Comparison of ENCODE assay signal across 8 mouse cellular contexts in the genomic region with DNA sequence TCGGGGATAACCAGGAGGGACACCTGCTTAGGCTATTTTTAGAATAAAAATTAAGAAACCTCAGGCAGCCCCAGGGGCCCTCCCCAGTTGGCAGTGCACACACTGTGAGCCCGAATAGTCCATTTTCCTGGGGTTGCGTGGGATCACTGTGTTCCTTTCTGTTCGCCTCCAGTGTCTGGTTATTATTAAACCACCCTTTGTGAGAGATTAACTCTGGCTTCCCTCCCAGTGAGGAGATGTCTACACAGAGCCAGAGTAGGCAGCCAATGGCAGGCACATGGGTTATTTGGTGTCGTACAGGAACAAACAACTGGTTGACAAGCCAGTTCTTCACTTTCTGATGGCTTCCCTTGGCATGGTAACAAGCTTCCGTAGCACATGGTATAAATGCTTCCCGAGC.
DNase-seq lines count a peak whose midpoint lies in the region; ATAC-seq lines count a peak whose summit lies in the region.

No protein-coding gene starts in this region.

- H3K4me2 ChIP-seq in embryonic facial prominence, embryonic 14.5 days (ENCODE audit: low read depth, low read length) = no peak overlapping the region

- H3K9ac ChIP-seq in embryonic facial prominence, embryonic 14.5 days (ENCODE audit: low read depth, low read length) = no peak overlapping the region

- 42% methylated on average over 7 of the region's 7 CpGs for whole genome bisulfite sequencing in embryonic facial prominence, embryonic 14.5 days
- WGBS in embryonic facial prominence, embryonic 10.5 days = 85% methylated on average over 7 of the region's 7 CpGs

- intact Hi-C loops in left cerebral cortex, postnatal 36 days (cut with DNase I) = no loop called here

- peak; percentile 66 for DNase-seq in embryonic facial prominence, embryonic 14.5 days (ENCODE audit: low spot score)
- no peak for DNase-seq in embryonic facial prominence, embryonic 10.5 days (ENCODE audit: low spot score)
- DNase-seq in right cerebral cortex, adult 18-20 months = peak; percentile 73
- DNase-seq in right cerebral cortex, postnatal 4 days = no peak
- peak; percentile 79 for DNase-seq in kidney, adult 18-20 months
- DNase-seq in left cerebral cortex, postnatal 36 days (ENCODE audit: low spot score in 2 of 2) = peak; percentile 41 to 50
- no peak for DNase-seq in c-Kit-positive CD71-positive TER-119-positive erythroid progenitor cells, embryonic 14.5 days (ENCODE audit: low spot score)
- no peak for DNase-seq in thymus, postnatal 36 days

- no peak overlapping the region for H3K4me3 ChIP-seq in embryonic facial prominence, embryonic 14.5 days (ENCODE audit: low read depth, low read length)
- H3K4me3 ChIP-seq in embryonic facial prominence, embryonic 10.5 days = no peak overlapping the region

- no peaks in the 10 kb centered on the region for H3K36me3 ChIP-seq in embryonic facial prominence, embryonic 14.5 days (ENCODE audit: control insufficient read depth, insufficient read depth, low read length)
- H3K36me3 ChIP-seq in embryonic facial prominence, embryonic 10.5 days (replicated peaks) = no peaks in the 10 kb centered on the region

- no peaks in the 10 kb centered on the region for H3K9me3 ChIP-seq in embryonic facial prominence, embryonic 14.5 days (ENCODE audit: control insufficient read depth, low read length)
- no peaks in the 10 kb centered on the region for H3K9me3 ChIP-seq in embryonic facial prominence, embryonic 10.5 days

- peaks cover 28% of the 10 kb centered on the region for H3K4me1 ChIP-seq in embryonic facial prominence, embryonic 14.5 days (ENCODE audit: control insufficient read depth, insufficient read depth, low read length)
- H3K4me1 ChIP-seq in embryonic facial prominence, embryonic 10.5 days = 0 out of 2 replicates have a peak, but pooled peaks cover 5% of the 10 kb centered on the region

- H3K27ac ChIP-seq in embryonic facial prominence, embryonic 14.5 days (replicated peaks; ENCODE audit: low read depth, low read length) = no peak overlapping the region
- H3K27ac ChIP-seq in embryonic facial prominence, embryonic 10.5 days (replicated peaks) = no peak overlapping the region

- ATAC-seq in embryonic facial prominence, embryonic 14.5 days (ENCODE audit: low read depth) = peak; percentile 13; the same call in 1 of the 2 replicates

- no peaks in the 10 kb centered on the region for H3K27me3 ChIP-seq in embryonic facial prominence, embryonic 14.5 days (replicated peaks; ENCODE audit: control insufficient read depth, insufficient read depth, low read length)
- H3K27me3 ChIP-seq in embryonic facial prominence, embryonic 10.5 days (replicated peaks; ENCODE audit: low read depth, poor library complexity, severe bottlenecking) = peaks cover 12% of the 10 kb centered on the region

Comparison
In these comparisons a context has a peak if more than half of its experiments do, and no peak if none do; other contexts are left out.
1. DNase-seq: peak in embryonic facial prominence, embryonic 14.5 days (single experiment), right cerebral cortex, adult 18-20 months (single experiment), kidney, adult 18-20 months (single experiment) and left cerebral cortex, postnatal 36 days (2 of 2); none in embryonic facial prominence, embryonic 10.5 days (single experiment), right cerebral cortex, postnatal 4 days (single experiment), c-Kit-positive CD71-positive TER-119-positive erythroid progenitor cells, embryonic 14.5 days (single experiment) and thymus, postnatal 36 days (0 of 2).